Mouse (Mus musculus): ENCODE measurements around the gene Rftn2. TPM values are rescaled to one million over a fixed set of nuclear protein-coding genes. Genes with fewer than 3 reads are reported as not detected.
A peak's percentile ranks its signal among the peaks of the same experiment; 100 is the strongest.

The Rftn2 gene
- polyA plus RNA-seq, 1 experiment from 2014 or later, result 10.3 TPM

DNA sequence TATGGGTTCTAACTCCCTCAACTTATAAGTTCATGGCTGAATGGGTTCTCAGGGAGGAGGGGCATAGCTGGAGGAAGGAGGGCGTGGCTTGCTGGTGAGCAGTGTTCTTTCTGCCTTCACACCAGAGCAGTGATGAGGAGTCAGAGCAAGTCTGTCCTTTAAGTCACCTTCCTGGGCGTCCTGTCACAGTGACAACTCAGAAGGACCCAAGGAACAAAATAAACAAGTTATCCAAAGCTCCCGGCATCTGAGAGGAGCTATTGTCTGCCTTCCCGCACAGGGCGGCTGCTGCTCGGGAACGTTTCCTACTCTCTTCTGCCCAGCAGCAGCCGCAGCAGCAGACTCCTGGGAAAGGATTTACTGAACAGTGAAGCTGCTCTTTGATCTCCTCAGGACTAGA, 34.6 kb downstream of the Rftn2 start:
- H3K4me3 ChIP-seq (ENCODE audit: low read length), result peak overlapping the region; percentile 31
- peaks cover 6% of the 10 kb centered on the region; the same call in 1 of the 2 replicates for H3K36me3 ChIP-seq (ENCODE audit: control insufficient read depth, insufficient read depth)
- H3K9ac ChIP-seq (ENCODE audit: low read length), result peak overlapping the region; percentile 32
- peaks cover 20% of the 10 kb centered on the region for H3K4me1 ChIP-seq (ENCODE audit: control insufficient read depth, insufficient read depth, low read length)
- whole genome bisulfite sequencing, result 16% methylated on average over 8 of the region's 8 CpGs
- no peaks in the 10 kb centered on the region for H3K9me3 ChIP-seq (replicated peaks; ENCODE audit: control insufficient read depth, low read length)
- H3K27ac ChIP-seq (ENCODE audit: low read length), result peak overlapping the region; percentile 8; the same call in 1 of the 2 replicates
- peak overlapping the region; percentile 58 for H3K4me2 ChIP-seq (ENCODE audit: low read depth, low read length)
- ATAC-seq (replicated peaks; ENCODE audit: extremely low read depth, insufficient read depth, low FRiP score), result no peak; the same call in 1 of the 2 replicates
- H3K27me3 ChIP-seq (ENCODE audit: control insufficient read depth, insufficient read depth, low read length), result no peaks in the 10 kb centered on the region

DNA sequence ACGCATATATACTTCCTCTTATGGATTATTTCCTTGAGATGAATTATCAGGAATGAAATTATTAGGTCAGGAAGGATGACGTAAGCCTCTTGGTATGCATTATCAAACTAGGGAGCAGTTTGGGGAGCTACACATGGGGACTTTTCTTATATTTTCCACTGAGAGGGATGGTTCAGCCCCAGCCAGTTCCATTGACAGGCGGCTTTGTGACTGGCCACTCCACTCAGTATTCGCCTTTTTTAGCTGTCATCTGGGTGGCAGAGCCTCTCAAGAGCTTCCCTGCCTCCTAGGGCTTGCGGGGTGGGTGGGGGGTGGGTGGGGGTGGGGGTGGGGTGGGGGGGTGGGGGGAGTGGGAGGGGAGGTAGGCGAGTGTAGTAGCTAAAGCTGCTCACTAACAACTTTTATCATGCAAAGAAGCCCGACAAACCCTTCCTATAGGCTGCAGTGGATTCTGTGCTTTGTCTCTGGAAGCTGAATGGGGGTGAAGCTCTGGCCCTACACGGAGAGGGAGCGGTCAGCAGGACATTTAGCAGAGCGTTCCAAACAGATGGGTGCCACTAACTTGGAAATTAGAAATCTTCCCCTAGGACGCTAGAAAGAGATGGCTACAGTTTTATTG, 39.9 kb downstream of the Rftn2 start:
- no peak for ATAC-seq (replicated peaks; ENCODE audit: extremely low read depth, insufficient read depth, low FRiP score)
- Histone ChIP-seq H3K9me3 (replicated peaks; ENCODE audit: control insufficient read depth, low read length) (no peaks in the 10 kb centered on the region), H3K4me2 (ENCODE audit: low read depth, low read length) (no peak overlapping the region), H3K4me1 (ENCODE audit: control insufficient read depth, insufficient read depth, low read length) (peaks cover 2% of the 10 kb centered on the region; the same call in 1 of the 2 replicates), H3K9ac (ENCODE audit: low read length) (no peak overlapping the region), H3K27ac (ENCODE audit: low read length) (no peak overlapping the region), H3K4me3 (ENCODE audit: low read length) (no peak overlapping the region), H3K36me3 (ENCODE audit: control insufficient read depth, insufficient read depth) (0 out of 2 replicates have a peak, but pooled peaks cover 7% of the 10 kb centered on the region), H3K27me3 (ENCODE audit: control insufficient read depth, insufficient read depth, low read length) (no peaks in the 10 kb centered on the region)
- 24% methylated on average over 11 of the region's 11 CpGs for whole genome bisulfite sequencing

DNA sequence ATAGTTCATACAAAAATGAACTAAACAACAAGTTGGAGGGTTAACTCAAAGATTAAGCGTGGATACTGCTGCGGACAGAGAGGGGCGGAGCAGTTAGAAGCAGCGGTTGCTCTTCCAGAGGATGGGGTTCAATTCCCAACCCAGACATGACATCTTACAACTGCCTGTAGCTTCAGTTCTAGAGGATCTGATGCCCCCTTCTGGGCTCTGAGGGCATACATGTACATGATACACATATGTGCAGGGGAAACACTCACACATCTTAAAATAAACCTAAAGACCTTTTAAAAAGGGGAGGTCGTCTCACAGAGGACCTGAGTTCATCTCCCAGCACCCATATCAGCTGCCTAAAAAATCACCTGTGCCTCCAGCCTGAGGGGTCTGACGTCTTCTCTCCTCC, 40.9 kb downstream of the Rftn2 start:
- WGBS, result 82% methylated on average over 6 of the region's 6 CpGs

DNA sequence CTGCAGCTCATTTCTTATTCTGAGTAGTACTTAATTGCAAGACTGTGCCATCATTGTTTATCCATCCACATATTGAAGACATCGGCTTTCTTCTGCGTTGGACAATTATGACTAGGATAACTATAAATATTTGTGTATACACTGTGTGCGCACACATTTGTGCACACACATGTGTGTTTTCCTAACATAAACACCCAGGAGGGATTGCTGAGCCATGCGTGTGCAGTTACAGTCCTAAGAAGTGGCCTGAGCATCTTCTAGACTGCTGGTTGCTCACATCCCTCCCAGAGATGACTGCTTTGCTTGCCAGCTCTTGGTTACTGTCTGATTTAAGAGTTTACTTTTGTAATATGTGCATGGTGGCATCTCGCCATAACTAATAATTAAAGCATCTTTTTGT, 44.2 kb downstream of the Rftn2 start:
- Histone ChIP-seq H3K4me3 (ENCODE audit: low read length) (no peak overlapping the region), H3K4me1 (ENCODE audit: control insufficient read depth, insufficient read depth, low read length) (peaks cover 2% of the 10 kb centered on the region; the same call in 1 of the 2 replicates), H3K27ac (ENCODE audit: low read length) (no peak overlapping the region), H3K9ac (ENCODE audit: low read length) (no peak overlapping the region), H3K36me3 (ENCODE audit: control insufficient read depth, insufficient read depth) (peaks cover 19% of the 10 kb centered on the region), H3K4me2 (ENCODE audit: low read depth, low read length) (no peak overlapping the region), H3K27me3 (ENCODE audit: control insufficient read depth, insufficient read depth, low read length) (no peaks in the 10 kb centered on the region), H3K9me3 (replicated peaks; ENCODE audit: control insufficient read depth, low read length) (peaks cover 6% of the 10 kb centered on the region; the same call in 1 of the 2 replicates)
- 87% methylated on average over 5 of the region's 5 CpGs for WGBS
- ATAC-seq (replicated peaks; ENCODE audit: extremely low read depth, insufficient read depth, low FRiP score), result no peak

More for the DNA sequence above, 40.9 kb downstream of the Rftn2 start:
- Histone ChIP-seq H3K27ac (ENCODE audit: low read length) (no peak overlapping the region), H3K4me2 (ENCODE audit: low read depth, low read length) (no peak overlapping the region), H3K9me3 (replicated peaks; ENCODE audit: control insufficient read depth, low read length) (no peaks in the 10 kb centered on the region), H3K36me3 (ENCODE audit: control insufficient read depth, insufficient read depth) (peaks cover 15% of the 10 kb centered on the region; the same call in 1 of the 2 replicates), H3K27me3 (ENCODE audit: control insufficient read depth, insufficient read depth, low read length) (no peaks in the 10 kb centered on the region), H3K4me3 (ENCODE audit: low read length) (no peak overlapping the region), H3K4me1 (ENCODE audit: control insufficient read depth, insufficient read depth, low read length) (peaks cover 2% of the 10 kb centered on the region; the same call in 1 of the 2 replicates), H3K9ac (ENCODE audit: low read length) (no peak overlapping the region)
- no peak for ATAC-seq (replicated peaks; ENCODE audit: extremely low read depth, insufficient read depth, low FRiP score)

DNA sequence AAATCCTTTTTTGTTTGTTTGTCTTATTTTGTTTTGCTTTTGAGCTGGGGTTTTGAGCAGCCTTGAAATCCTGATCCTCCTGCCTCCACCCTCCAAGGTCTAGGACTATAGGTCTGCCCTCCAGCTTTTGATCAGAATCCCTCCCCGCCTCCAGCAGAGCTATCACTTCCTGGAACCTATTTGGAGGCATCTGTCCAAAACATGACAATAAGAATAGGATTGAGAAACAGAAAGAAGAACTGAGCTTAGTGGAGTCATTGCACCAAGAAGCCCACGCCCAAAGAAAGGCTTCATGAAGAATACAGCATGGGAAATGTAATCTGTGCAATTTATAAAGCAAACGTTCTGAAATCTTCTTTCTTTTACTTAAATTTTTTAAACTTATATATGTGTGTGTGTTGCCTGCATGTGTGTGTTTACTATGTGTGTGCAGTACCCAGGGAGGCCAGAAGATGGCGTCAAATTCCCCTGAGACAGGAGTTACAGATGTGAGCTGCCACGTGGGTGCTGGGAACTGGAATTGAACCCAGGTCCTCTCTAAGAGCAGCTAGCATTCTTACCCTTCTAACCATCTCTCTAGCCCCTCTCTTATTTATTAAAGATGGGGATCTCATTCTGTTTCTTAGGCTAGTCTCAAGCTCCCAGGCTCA, 46.5 kb downstream of the Rftn2 start:
- Histone ChIP-seq H3K27me3 (ENCODE audit: control insufficient read depth, insufficient read depth, low read length) (no peaks in the 10 kb centered on the region), H3K9ac (ENCODE audit: low read length) (no peak overlapping the region), H3K4me2 (ENCODE audit: low read depth, low read length) (no peak overlapping the region), H3K9me3 (replicated peaks; ENCODE audit: control insufficient read depth, low read length) (peaks cover 6% of the 10 kb centered on the region; the same call in 1 of the 2 replicates), H3K36me3 (ENCODE audit: control insufficient read depth, insufficient read depth) (peaks cover 19% of the 10 kb centered on the region), H3K27ac (ENCODE audit: low read length) (no peak overlapping the region), H3K4me3 (ENCODE audit: low read length) (no peak overlapping the region), H3K4me1 (ENCODE audit: control insufficient read depth, insufficient read depth, low read length) (no peaks in the 10 kb centered on the region)
- WGBS, result 76% methylated on average over 5 of the region's 5 CpGs
- ATAC-seq (replicated peaks; ENCODE audit: extremely low read depth, insufficient read depth, low FRiP score), result no peak

DNA sequence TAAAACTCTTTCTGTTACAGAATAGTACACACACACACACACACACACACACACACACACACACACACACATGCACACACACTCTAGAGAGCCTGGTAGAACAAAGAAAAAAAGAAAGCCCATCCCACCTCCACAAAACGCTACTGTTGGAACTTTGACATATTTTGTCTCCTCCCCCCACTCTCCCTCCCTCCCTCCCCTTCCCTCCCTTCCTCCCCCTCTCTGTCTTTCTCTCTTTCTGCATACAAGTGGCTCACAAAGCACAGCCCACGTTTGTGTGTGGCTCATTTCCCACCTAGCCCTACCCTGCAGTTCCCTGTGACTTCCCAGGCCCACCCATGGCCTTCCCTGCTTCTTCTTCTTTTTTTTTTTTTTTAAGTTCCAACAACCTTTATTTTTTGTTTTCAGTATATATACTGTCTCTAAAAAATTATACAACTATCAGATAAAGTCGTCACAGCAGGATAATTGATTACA, 52.0 kb downstream of the Rftn2 start:
- ATAC-seq (replicated peaks; ENCODE audit: extremely low read depth, insufficient read depth, low FRiP score), result no peak
- Histone ChIP-seq H3K4me1 (ENCODE audit: control insufficient read depth, insufficient read depth, low read length) (no peaks in the 10 kb centered on the region), H3K4me2 (ENCODE audit: low read depth, low read length) (no peak overlapping the region), H3K27me3 (ENCODE audit: control insufficient read depth, insufficient read depth, low read length) (no peaks in the 10 kb centered on the region), H3K27ac (ENCODE audit: low read length) (no peak overlapping the region), H3K9me3 (replicated peaks; ENCODE audit: control insufficient read depth, low read length) (0 out of 2 replicates have a peak, but pooled peaks cover 3% of the 10 kb centered on the region), H3K36me3 (ENCODE audit: control insufficient read depth, insufficient read depth) (no peaks in the 10 kb centered on the region; the same call in 1 of the 2 replicates), H3K4me3 (ENCODE audit: low read length) (no peak overlapping the region), H3K9ac (ENCODE audit: low read length) (no peak overlapping the region)
- 46% methylated on average over 3 of the region's 3 CpGs for WGBS

DNA sequence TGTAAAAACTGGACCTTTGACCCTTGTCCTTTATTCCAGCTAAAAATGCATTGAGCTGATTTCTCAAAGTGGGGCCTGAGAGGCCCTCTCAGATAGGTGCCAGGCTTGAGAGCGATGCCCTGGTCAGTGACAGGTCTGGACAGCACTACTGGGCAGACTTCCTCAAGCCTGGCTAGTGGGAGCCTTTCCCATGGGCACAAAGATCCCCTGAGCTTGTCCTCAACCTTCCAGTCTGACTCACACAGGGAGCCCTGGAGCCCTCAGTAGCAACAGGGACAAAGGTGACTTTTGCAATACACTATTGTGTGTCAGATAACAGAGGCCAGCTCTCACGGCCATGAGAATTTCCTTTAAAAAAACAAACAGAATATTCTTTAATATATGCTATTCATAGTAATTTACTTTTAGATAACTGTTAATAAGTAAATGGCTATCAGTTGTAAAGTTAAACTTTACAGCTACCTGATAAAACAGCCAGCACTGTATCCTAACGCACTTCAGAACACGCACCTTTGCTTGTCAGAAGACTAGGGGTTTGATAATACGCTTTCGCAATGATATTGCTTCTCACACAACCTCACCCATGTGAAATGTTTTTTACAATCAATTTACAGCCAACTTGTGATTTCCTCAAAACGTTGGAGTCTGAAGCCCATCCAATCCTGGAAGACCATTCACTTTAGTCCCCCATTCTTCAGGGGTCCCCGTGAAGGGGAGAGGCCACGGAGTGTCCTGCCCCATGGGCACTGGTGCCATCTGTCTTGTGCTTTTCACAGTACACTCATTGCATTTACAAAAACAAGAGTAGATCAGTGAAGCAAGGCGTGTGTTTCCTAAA, 52.6 kb downstream of the Rftn2 start:
- peaks cover 8% of the 10 kb centered on the region; the same call in 1 of the 2 replicates for H3K9me3 ChIP-seq (replicated peaks; ENCODE audit: control insufficient read depth, low read length)
- WGBS, result 78% methylated on average over 10 of the region's 10 CpGs

DNA sequence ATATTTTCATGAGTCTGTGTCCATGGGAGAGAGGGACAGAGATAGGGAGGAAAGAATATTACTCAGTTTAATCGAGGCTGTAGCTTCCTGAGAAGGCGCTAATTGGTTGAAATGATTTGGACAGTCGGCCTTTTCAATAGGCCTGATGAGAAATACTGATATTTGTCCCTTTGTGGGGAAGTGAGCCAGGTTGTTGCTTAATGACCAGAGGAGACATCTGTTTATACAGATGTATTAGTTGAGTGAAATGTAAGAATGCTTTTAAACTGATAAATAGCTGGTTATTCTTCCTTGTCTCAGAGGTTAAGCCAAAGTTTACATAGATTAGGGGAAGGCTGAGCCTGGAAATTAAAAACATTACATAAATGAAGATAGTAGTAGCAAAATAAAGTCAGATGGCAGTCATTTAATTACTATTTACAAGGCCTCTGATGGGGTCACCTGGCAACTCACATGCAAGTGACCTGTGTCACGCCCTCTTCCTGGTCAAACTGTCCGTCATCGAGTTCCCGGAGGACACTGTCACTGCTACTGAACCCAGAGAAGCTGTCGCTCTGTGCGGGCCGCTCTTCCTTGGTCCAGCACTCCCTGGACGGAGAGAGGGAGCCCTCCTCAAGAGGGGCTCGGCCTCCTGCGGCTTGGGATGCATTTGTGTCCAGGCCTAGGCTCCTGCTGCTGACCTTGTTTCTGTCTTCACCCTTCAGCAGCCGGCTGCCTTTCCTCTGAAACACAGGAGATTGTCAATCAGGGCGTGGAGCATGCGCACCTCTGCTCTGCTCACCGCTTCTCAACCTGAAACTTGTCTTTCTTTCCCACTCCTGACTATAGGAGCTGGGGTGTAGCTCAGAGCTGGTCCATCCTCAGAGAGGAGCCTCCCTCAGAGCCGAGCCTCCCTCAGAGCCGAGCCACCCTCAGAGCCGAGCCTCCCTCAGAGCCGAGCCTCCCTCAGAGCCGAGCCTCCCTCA, 54.9 kb downstream of the Rftn2 start:
- H3K9ac ChIP-seq (ENCODE audit: low read length), result peak overlapping the region; percentile 56; the same call in 1 of the 2 replicates
- H3K4me3 ChIP-seq (ENCODE audit: low read length), result peak overlapping the region; percentile 34

More for the DNA sequence above, 52.6 kb downstream of the Rftn2 start:
- Histone ChIP-seq H3K9ac (ENCODE audit: low read length) (no peak overlapping the region), H3K36me3 (ENCODE audit: control insufficient read depth, insufficient read depth) (peaks cover 4% of the 10 kb centered on the region; the same call in 1 of the 2 replicates), H3K27me3 (ENCODE audit: control insufficient read depth, insufficient read depth, low read length) (no peaks in the 10 kb centered on the region), H3K4me2 (ENCODE audit: low read depth, low read length) (no peak overlapping the region), H3K4me1 (ENCODE audit: control insufficient read depth, insufficient read depth, low read length) (no peaks in the 10 kb centered on the region), H3K27ac (ENCODE audit: low read length) (no peak overlapping the region), H3K4me3 (ENCODE audit: low read length) (no peak overlapping the region)
- ATAC-seq (replicated peaks; ENCODE audit: extremely low read depth, insufficient read depth, low FRiP score), result no peak

More for the DNA sequence above, 54.9 kb downstream of the Rftn2 start:
- Histone ChIP-seq H3K4me2 (ENCODE audit: low read depth, low read length) (peak overlapping the region; percentile 43), H3K36me3 (ENCODE audit: control insufficient read depth, insufficient read depth) (peaks cover 4% of the 10 kb centered on the region; the same call in 1 of the 2 replicates), H3K9me3 (replicated peaks; ENCODE audit: control insufficient read depth, low read length) (peaks cover 8% of the 10 kb centered on the region; the same call in 1 of the 2 replicates), H3K27ac (ENCODE audit: low read length) (0 out of 2 replicates have a peak overlapping the region, but pooled peaks have one; percentile 7), H3K27me3 (ENCODE audit: control insufficient read depth, insufficient read depth, low read length) (no peaks in the 10 kb centered on the region), H3K4me1 (ENCODE audit: control insufficient read depth, insufficient read depth, low read length) (no peaks in the 10 kb centered on the region)
- no peak for ATAC-seq (replicated peaks; ENCODE audit: extremely low read depth, insufficient read depth, low FRiP score)
- WGBS, result 60% methylated on average over 22 of the region's 22 CpGs

All from heart, embryonic 16.5 days (tissue).